9 mouse cellular contexts compared by ENCODE assay signal in the genomic region with DNA sequence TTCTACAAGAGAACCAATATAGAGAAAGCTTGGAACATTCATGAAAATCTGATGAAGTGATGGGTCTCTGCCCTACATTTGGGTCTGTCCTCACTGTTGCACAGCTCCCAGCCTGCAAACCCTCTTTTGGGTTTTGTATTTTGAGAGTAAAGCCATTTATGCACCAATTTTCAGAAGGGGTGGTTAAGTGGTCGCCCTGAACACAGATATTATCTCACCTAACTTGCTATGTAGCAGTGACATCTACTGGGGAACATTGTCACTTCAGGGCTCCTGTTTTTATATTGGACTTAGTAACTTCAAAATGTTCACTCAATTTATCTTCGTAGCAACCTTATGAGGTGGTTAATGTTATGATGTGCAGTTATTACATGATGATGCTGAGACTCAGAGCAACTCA.
DNase-seq lines count a peak whose midpoint lies in the region; ATAC-seq and TF ChIP-seq lines count a peak whose summit lies in the region.
"Had no signal": no experiment of that assay in that cellular context is flagged by ENCODE, and none has a peak within 500 bp of the region (broad histone marks: within the 10 kb centered on the region; RNA-seq: fewer than 3 reads in every experiment).

No protein-coding gene starts in this region.

- peak; percentile 18 to 83 for DNase-seq in adrenal gland, adult (ENCODE audit: inconsistent age in 2 of 2, low spot score in 1 of 2)
- no peak for DNase-seq in adrenal gland, postnatal 4 days (ENCODE audit: low spot score in 2 of 2)
- DNase-seq in layer of hippocampus, postnatal 14 days (ENCODE audit: low spot score in 2 of 2), result peak; percentile 34 to 65
- DNase-seq in thymus, postnatal 10 days (ENCODE audit: low spot score in 2 of 2), result no peak

- no peak for TF ChIP-seq POLR2A in cortical plate, adult 2 months (IDR thresholded peaks at IDR 0.05; ENCODE audit: extremely low read depth, insufficient read depth, low read length)

- peak; percentile 72 for TF ChIP-seq CTCF in intestine, postnatal 0 days (IDR thresholded peaks at IDR 0.05; ENCODE audit: low read depth)
- peak; percentile 26; the same call in 1 of the 2 replicates for TF ChIP-seq CTCF in cortical plate, adult 2 months (IDR thresholded peaks at IDR 0.05; ENCODE audit: extremely low read depth, insufficient read depth, low read length)

- H3K27ac ChIP-seq in intestine, postnatal 0 days (ENCODE audit: low read depth, low read length), result no peak overlapping the region
- no peak overlapping the region for H3K27ac ChIP-seq in intestine, embryonic 15.5 days
- no peak overlapping the region for H3K27ac ChIP-seq in cortical plate, adult 2 months (ENCODE audit: insufficient read depth, low read length)

- ATAC-seq in intestine, postnatal 0 days, result no peak
- ATAC-seq in intestine, embryonic 15.5 days, result no peak
- no peak for ATAC-seq in monocyte, adult 5-6 weeks (replicated peaks; ENCODE audit: insufficient number of reproducible peaks, low FRiP score, low TSS enrichment, poor library complexity, severe bottlenecking)

- H3K4me3 ChIP-seq in intestine, postnatal 0 days (ENCODE audit: low read depth, low read length), result no peak overlapping the region
- H3K4me3 ChIP-seq in intestine, embryonic 15.5 days (replicated peaks), result no peak overlapping the region
- no peak overlapping the region for H3K4me3 ChIP-seq in cortical plate, adult 2 months (ENCODE audit: insufficient read depth, low read length)
- H3K4me3 ChIP-seq: megakaryocyte, embryonic 14.5 days had no signal

- no peaks in the 10 kb centered on the region for H3K36me3 ChIP-seq in intestine, postnatal 0 days (ENCODE audit: control insufficient read depth, insufficient read depth)
- no peaks in the 10 kb centered on the region for H3K36me3 ChIP-seq in intestine, embryonic 15.5 days

- H3K4me1 ChIP-seq in intestine, postnatal 0 days (replicated peaks; ENCODE audit: control insufficient read depth, insufficient read depth, low read length), result 0 out of 2 replicates have a peak, but pooled peaks cover 2% of the 10 kb centered on the region
- 0 out of 2 replicates have a peak, but pooled peaks cover 2% of the 10 kb centered on the region for H3K4me1 ChIP-seq in intestine, embryonic 15.5 days (replicated peaks)
- H3K4me1 ChIP-seq in cortical plate, adult 2 months (ENCODE audit: control insufficient read depth, insufficient read depth, low read length), result 0 out of 2 replicates have a peak, but pooled peaks cover 1% of the 10 kb centered on the region
- H3K4me1 ChIP-seq: megakaryocyte, embryonic 14.5 days had no signal

- no peak overlapping the region for H3K9ac ChIP-seq in intestine, postnatal 0 days (ENCODE audit: low read depth, low read length)
- no peak overlapping the region for H3K9ac ChIP-seq in intestine, embryonic 15.5 days

- H3K9me3 ChIP-seq in intestine, postnatal 0 days (ENCODE audit: control insufficient read depth), result no peaks in the 10 kb centered on the region
- no peaks in the 10 kb centered on the region for H3K9me3 ChIP-seq in intestine, embryonic 15.5 days
- H3K9me3 ChIP-seq: megakaryocyte, embryonic 14.5 days had no signal

- WGBS in intestine, postnatal 0 days, result 39% methylated on average over 2 of the region's 2 CpGs
- 45% methylated on average over 2 of the region's 2 CpGs for WGBS in intestine, embryonic 15.5 days

- H3K4me2 ChIP-seq in intestine, postnatal 0 days (replicated peaks; ENCODE audit: low read depth), result no peak overlapping the region
- no peak overlapping the region for H3K4me2 ChIP-seq in intestine, embryonic 15.5 days (replicated peaks)

- H3K27me3 ChIP-seq in intestine, postnatal 0 days (replicated peaks; ENCODE audit: control insufficient read depth, insufficient read depth, low read length), result no peaks in the 10 kb centered on the region
- no peaks in the 10 kb centered on the region for H3K27me3 ChIP-seq in intestine, embryonic 15.5 days (replicated peaks)
- H3K27me3 ChIP-seq: megakaryocyte, embryonic 14.5 days had no signal

Comparison
In these comparisons a context has a peak if more than half of its experiments do, and no peak if none do; other contexts are left out.
1. DNase-seq: peak in adrenal gland, adult (2 of 2) and layer of hippocampus, postnatal 14 days (2 of 2); none in adrenal gland, postnatal 4 days (0 of 2) and thymus, postnatal 10 days (0 of 2).